Mouse (Mus musculus) ES-Bruce4 (cell line): ENCODE results near the gene Tuba3b.

Experiments used
- CTCF ChIP-seq: IDR thresholded peaks from one replicate; pipeline ENCODE4 v1.8.1; 2011; ENCODE audit warnings: low read depth, low read length
- EP300 ChIP-seq: IDR thresholded peaks from 2 replicates; pipeline ENCODE4 v1.6.1; 2011; ENCODE audit warnings: low read depth, low read length; ENCODE audit not compliant: insufficient read depth
- POLR2A ChIP-seq: IDR thresholded peaks from one replicate; pipeline ENCODE4 v1.8.1; 2011; ENCODE audit warnings: low read length; ENCODE audit not compliant: insufficient read depth

GRCm38 (mm10) chr6:145654062-145654836, 38.7 kb downstream of the Tuba3b start:
- TF ChIP-seq CTCF (no peak), POLR2A (no peak), EP300 (no peak)
